Mouse (Mus musculus): Measurements from ENCODE around the gene Ankrd39. TPM values are rescaled to one million over a fixed set of nuclear protein-coding genes. Genes with fewer than 3 reads are reported as not detected.

Ankrd39 gene
- polyA plus RNA-seq (2015; fragmentation: Illumina TruSeq; extraction: RNeasy Lipid Tissue Mini Kit (QIAGEN cat#74804); ENCODE audit: insufficient read depth, low read depth, low replicate concordance), result 3.1 TPM

DNA sequence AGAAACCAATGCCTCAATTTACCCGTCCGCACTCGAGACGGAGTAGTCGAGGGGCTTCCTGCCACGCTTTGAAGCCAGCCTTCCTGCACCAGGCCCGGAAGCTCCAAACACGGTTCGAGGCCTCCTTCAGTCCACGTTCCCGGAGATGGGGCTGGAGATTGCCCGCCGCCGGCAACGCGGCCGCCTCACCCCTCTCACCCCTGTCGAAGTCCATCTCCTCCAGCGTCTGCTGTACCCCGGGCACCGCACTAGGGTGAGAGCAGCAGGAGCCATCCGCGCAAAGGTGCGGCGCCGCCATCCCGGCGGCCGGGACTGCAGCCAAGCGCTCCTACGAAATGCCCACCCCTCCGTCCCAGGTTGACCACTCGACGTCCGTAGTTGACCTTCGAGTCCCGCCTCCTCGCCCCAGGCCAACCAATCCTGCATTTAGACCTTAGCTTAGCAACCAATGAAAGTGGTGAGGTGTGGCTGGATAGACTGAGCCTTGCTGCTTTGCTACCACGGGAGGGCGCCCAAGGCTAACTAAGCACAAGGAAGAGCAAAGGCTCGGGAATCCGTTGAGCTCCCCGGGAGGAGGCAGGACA, at the start of gene Ankrd39:
Gene Ankrd39, minus strand, starts transcription at position 558 of the 584 bp plus-strand sequence.

DNA sequence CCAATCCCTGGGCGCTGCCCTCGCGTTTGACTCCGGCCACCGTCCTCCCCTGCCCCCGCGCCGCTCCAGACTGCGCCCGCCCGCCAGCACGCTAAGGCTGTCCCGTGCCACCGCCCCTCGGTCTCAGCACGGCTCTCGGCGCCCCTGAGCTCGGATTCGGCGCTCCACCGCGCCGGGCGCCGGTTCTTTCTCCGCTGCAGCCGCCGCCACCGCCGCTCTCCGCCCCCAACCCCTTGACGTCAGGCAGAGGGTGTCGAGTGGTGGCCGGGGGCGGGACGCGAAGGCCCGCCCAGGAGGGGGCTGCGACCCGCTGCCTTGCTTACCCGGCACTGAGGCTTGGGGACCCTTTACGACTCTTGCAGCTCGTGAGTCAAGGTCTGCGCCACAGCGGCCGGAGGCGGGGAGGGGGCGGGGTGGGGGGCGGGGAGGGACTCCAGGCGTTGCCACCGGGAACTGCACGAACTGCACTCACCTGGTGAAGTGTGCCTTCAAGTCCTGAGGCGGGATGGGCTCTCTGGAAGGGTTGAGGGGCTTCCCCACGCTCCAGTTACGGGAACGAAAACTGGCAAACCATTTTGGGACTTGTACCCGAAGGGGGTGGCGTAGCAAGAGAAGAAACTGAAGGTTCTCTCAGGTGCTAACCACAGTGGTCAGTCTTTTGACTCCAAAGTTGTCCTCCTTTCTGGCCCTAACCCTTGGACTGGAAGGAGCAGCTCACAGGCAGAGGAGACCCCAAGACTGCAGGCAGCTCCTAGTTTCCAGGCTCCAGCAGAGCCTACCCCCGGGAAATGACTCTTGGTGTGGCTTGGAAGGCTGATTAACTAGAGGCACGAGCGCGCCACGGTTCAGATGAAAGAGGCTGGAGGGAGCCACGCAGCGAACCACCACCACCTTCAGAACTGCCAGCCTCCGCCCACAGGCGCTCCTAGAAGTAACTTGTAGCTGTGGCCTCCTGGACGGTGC, 11.1 kb upstream of the Ankrd39 start, which contains the start of gene Sema4c:
Gene Sema4c, minus strand, starts transcription at position 319 of the 963 bp plus-strand sequence.

DNA sequence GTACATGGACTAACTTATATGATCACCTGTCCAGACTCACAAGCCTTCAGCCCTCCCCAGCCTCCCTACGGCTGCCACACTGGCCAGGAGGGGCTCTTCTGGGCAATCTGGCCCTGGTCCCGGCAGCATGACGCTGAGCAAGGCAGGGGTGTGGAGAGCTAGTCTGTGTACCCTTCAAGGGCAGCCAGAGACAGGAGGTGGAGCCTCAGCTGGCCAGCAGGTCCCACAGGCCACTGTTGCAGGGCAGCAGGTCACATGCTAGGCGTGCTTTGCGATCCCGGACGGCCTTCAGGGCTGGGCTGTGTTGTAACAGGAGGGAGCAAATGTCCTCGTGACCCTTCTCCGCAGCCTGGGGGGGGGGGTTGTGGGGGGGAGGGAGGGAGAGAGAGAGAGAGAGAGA, 8.1 kb downstream of the Ankrd39 start, which contains the start of gene Gm42417:
Gene Gm42417, minus strand, starts transcription at position 244 of the 400 bp plus-strand sequence.

DNA sequence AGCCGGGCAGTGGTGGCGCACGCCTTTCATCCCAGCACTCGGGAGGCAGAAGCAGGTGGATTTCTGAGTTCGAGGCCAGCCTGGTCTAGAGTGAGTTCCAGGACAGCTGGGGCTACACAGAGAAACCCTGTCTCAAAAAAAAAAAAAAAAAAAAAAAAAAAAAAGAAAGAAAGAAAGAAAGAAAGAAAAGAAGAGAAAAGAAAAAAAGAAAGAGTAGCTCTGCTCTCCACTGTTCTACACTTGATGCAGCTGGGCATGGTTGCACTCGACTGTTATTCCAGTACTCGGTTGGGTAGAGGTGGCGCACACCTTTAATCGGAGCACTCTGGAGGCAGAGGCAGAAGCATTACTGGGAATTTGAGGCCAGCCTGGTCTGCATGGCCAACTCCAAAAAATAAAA, 10.5 kb downstream of the Ankrd39 start, which contains the start of gene Ankrd23:
Gene Ankrd23, minus strand, starts transcription at position 101 of the 400 bp plus-strand sequence.

DNA sequence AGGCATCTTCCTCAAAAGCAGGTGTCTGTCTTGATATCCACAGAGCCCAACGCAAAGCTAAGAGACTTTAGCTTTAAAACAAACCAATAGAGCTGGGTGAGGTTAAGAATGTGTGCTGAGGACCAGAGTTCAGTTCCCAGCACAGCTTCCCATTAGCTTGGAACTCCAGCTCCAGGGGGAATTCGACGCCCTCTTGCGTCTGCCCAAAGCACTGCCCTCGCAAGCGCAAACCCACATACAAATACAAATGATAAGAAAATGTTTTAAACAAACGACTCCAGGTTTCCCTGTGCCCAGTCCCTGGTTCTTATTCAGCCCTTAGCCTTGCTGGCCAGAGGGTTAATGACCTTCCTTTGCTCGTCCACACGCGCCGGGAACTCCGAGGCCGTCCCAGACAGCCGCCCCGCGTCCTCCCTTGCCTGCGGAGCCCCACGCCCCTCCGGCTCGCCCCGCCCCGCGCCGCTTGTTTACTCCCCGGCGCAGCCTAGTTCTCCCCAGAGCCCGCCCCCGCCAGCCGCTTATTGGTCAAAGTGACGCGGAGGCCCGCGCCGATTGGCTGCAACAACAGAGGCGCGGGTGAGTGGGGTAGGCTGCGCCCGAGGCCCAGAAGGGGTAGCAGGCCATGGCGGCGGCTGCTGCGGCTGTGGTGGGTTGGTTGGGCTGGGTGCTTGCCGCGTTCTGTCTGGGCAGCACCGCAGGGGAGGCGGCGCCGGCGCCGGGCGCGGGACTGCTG, 35.8 kb downstream of the Ankrd39 start, which contains the start of gene Cnnm3:
Gene Cnnm3, plus strand, starts transcription at position 579 of the 733 bp plus-strand sequence.

Other genes with a start within 250 kb of the Ankrd39 start
- gene Arid5a, start 239.7 kb downstream of the Ankrd39 start, polyA plus RNA-seq (2015; fragmentation: Illumina TruSeq; extraction: RNeasy Lipid Tissue Mini Kit (QIAGEN cat#74804); ENCODE audit: insufficient read depth, low read depth, low replicate concordance), result 3.9 TPM
- 9.1 TPM for gene Kansl3, start 178.3 kb downstream of the Ankrd39 start, polyA plus RNA-seq (2015; fragmentation: Illumina TruSeq; extraction: RNeasy Lipid Tissue Mini Kit (QIAGEN cat#74804); ENCODE audit: insufficient read depth, low read depth, low replicate concordance)
- not detected for gene Fer1l5, start 175.2 kb downstream of the Ankrd39 start, polyA plus RNA-seq (2015; fragmentation: Illumina TruSeq; extraction: RNeasy Lipid Tissue Mini Kit (QIAGEN cat#74804); ENCODE audit: insufficient read depth, low read depth, low replicate concordance)
- gene Lman2l, start 102.2 kb downstream of the Ankrd39 start, polyA plus RNA-seq (2015; fragmentation: Illumina TruSeq; extraction: RNeasy Lipid Tissue Mini Kit (QIAGEN cat#74804); ENCODE audit: insufficient read depth, low read depth, low replicate concordance), result 6.6 TPM
- 0.68 TPM for gene Cnnm4, start 75.8 kb downstream of the Ankrd39 start, polyA plus RNA-seq (2015; fragmentation: Illumina TruSeq; extraction: RNeasy Lipid Tissue Mini Kit (QIAGEN cat#74804); ENCODE audit: insufficient read depth, low read depth, low replicate concordance)
- 4.8 TPM for gene Cnnm3, start 35.6 kb downstream of the Ankrd39 start, polyA plus RNA-seq (2015; fragmentation: Illumina TruSeq; extraction: RNeasy Lipid Tissue Mini Kit (QIAGEN cat#74804); ENCODE audit: insufficient read depth, low read depth, low replicate concordance)
- 7.4 TPM for gene Ankrd23, start 10.6 kb downstream of the Ankrd39 start, polyA plus RNA-seq (2015; fragmentation: Illumina TruSeq; extraction: RNeasy Lipid Tissue Mini Kit (QIAGEN cat#74804); ENCODE audit: insufficient read depth, low read depth, low replicate concordance)
- not detected for gene Gm42417, start 8.0 kb downstream of the Ankrd39 start, polyA plus RNA-seq (2015; fragmentation: Illumina TruSeq; extraction: RNeasy Lipid Tissue Mini Kit (QIAGEN cat#74804); ENCODE audit: insufficient read depth, low read depth, low replicate concordance)
- gene Sema4c, start 10.9 kb upstream of the Ankrd39 start, polyA plus RNA-seq (2015; fragmentation: Illumina TruSeq; extraction: RNeasy Lipid Tissue Mini Kit (QIAGEN cat#74804); ENCODE audit: insufficient read depth, low read depth, low replicate concordance), result 3.9 TPM
- not detected for gene Fam178b, start 135.7 kb upstream of the Ankrd39 start, polyA plus RNA-seq (2015; fragmentation: Illumina TruSeq; extraction: RNeasy Lipid Tissue Mini Kit (QIAGEN cat#74804); ENCODE audit: insufficient read depth, low read depth, low replicate concordance)
- 96.9 TPM for gene Cox5b, start 144.0 kb upstream of the Ankrd39 start, polyA plus RNA-seq (2015; fragmentation: Illumina TruSeq; extraction: RNeasy Lipid Tissue Mini Kit (QIAGEN cat#74804); ENCODE audit: insufficient read depth, low read depth, low replicate concordance)
- gene 4933424G06Rik, start 162.7 kb upstream of the Ankrd39 start, polyA plus RNA-seq (2015; fragmentation: Illumina TruSeq; extraction: RNeasy Lipid Tissue Mini Kit (QIAGEN cat#74804); ENCODE audit: insufficient read depth, low read depth, low replicate concordance), result not detected
- gene Actr1b, start 167.0 kb upstream of the Ankrd39 start, polyA plus RNA-seq (2015; fragmentation: Illumina TruSeq; extraction: RNeasy Lipid Tissue Mini Kit (QIAGEN cat#74804); ENCODE audit: insufficient read depth, low read depth, low replicate concordance), result 15.8 TPM
- not detected for gene Zap70, start 214.4 kb upstream of the Ankrd39 start, polyA plus RNA-seq (2015; fragmentation: Illumina TruSeq; extraction: RNeasy Lipid Tissue Mini Kit (QIAGEN cat#74804); ENCODE audit: insufficient read depth, low read depth, low replicate concordance)

Data from pancreas, adult 10 weeks (tissue).